Mouse (Mus musculus): ENCODE results near the gene Nceh1.
"Not testable (repeated sequence)": the region's sequence is repeated elsewhere in the genome, so short reads cannot be mapped to it uniquely, and the experiment has no call there.

Gene Nceh1

GRCm38 (mm10) chr3:27228530-27229309 is 46.0 kb downstream of the Nceh1 start:
- DNase-seq (ENCODE audit: low spot score in 2 of 2), result no peak

- DNase-seq (ENCODE audit: low spot score in 2 of 2), result no peak
These were observed 50.6 kb downstream of the Nceh1 start for GRCm38 (mm10) chr3:27233361-27233760.

- DNase-seq (ENCODE audit: low spot score in 2 of 2), result no peak
These were observed 51.1 kb downstream of the Nceh1 start for GRCm38 (mm10) chr3:27233841-27234240.

DNA sequence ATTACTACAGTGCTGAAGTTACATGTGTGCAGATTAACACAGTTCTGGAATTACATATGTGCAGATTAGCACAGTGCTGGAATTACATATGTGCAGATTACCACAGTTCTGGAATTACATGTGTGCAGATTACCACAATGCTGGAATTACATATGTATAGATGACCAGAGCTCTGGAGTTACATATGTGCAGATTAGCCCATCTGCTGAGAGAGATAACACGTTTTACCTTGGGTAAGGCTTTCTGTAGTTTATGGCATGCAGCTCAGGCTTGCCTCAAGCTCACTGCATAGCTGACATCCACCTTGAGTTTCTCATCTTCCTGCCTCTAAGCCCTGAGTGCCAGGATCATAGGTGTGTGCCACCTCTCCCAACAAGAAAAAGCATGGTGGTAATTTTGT is 52.2 kb downstream of the Nceh1 start:
- DNase-seq (ENCODE audit: low spot score in 2 of 2), result no peak

DNA sequence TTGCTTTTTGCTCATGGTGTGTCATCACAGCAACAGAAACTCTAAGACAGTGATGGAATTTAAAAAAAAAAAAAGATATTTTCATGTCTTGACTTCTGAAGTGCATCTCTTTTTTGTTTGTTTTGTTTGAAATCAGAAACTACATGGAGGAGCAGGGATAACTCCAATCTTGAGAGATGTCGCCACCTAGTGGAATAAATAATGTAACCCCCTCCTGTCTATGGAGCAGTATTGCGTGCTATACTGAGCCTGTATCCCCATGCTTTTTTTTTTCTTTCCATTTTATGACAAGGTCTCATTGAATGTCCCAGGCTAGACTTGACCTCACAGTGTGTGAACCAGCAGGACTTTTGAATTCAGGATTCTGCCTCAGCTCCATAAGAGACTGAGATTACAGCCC is 54.5 kb downstream of the Nceh1 start:
- peak in 1 of 2 experiments; percentile 17 for DNase-seq (ENCODE audit: low spot score in 2 of 2)

GRCm38 (mm10) chr3:27238563-27238962 is 55.8 kb downstream of the Nceh1 start:
- no peak for DNase-seq (ENCODE audit: low spot score in 2 of 2)

DNA sequence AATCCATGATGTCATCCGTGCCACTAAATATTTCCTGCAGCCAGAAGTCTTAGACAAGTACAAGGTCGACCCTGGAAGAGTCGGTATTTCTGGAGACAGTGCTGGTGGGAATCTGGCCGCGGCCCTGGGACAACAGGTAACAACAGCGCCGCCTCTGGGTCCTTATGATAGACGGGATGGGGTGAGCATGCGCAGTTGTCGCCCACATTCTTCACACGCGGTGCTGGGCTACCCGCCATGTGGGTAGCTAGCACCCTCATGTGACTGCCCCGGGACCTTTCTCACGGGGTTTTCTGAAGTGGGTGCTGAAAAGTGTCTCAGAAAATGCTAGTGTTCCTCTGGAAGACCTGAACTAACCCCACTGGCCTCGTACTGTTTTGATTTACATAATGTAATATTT is 56.8 kb downstream of the Nceh1 start:
- DNase-seq (ENCODE audit: low spot score in 2 of 2), result no peak

DNA sequence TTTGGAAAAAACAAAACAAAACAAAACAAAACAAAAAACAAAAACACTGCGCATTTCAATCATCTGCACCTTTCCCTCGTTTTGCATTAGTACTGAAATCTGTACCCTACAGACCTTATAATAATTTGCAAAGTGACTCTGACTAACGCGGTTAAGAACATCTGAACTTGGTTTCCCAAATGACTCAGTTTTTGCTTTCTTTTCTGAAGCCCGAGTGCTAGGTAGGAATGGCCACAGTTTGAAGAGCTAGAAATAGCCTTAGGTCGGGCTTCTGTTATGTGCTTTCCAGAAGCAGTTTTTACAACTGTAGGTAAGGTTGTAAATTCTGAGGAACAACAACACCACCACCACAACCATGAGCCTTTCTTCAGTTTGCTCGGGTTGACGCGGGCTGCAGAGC is 59.1 kb downstream of the Nceh1 start:
- no peak for DNase-seq (ENCODE audit: low spot score in 2 of 2)

- DNase-seq (ENCODE audit: low spot score in 2 of 2), result no peak
These were observed 63.4 kb downstream of the Nceh1 start for GRCm38 (mm10) chr3:27246166-27246565.

GRCm38 (mm10) chr3:27247785-27248184 is 65.0 kb downstream of the Nceh1 start:
- DNase-seq (ENCODE audit: low spot score in 2 of 2), result no peak

GRCm38 (mm10) chr3:27249030-27249429 is 66.3 kb downstream of the Nceh1 start:
- DNase-seq (ENCODE audit: low spot score in 2 of 2), result no peak

DNA sequence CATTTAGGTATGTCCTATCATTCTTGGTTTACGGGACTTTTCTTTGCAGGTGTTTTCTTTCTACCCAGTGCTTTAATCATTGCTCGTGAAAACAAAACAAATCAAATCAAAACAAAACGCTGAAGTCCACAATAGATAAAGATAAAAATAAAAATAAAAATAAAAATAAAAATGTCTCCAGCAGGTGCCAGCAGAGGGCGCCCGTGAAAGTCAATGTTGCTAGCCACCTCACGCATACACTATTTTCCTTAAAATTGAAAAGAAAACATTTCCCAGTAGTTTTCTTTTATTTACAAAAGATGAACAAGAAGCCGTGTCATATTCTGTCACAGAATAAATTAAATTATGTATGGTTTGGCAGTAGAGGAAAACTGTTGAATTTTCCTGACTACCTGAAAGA is 68.2 kb downstream of the Nceh1 start:
- no peak for DNase-seq (ENCODE audit: low spot score in 2 of 2)

GRCm38 (mm10) chr3:27258461-27258860 is 75.7 kb downstream of the Nceh1 start:
- DNase-seq (ENCODE audit: low spot score in 2 of 2), result no peak

- DNase-seq (ENCODE audit: low spot score in 2 of 2), result no peak
These were observed 77.6 kb downstream of the Nceh1 start for GRCm38 (mm10) chr3:27260393-27260792.

DNA sequence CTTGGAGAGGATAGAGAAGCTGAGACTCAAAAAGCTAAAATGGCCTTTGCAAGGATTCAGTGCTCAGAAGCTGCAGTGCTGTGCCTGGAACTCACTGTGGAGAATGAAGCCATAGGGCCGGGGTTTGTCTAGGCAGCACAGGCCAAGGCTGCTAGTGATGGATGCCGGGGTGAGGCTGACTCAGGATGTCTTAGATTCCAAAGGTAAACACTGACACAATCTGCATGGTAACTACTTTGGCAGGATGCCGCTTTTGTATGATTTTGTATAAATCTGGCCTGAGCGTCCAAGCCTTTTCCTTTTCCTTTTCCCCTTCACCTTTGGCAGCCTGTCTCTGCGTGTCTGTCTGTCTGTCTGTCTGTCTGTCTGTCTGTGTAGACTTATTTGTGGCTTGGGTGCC is 84.6 kb downstream of the Nceh1 start:
- DNase-seq (ENCODE audit: low spot score in 2 of 2), result no peak

GRCm38 (mm10) chr3:27267887-27268286 is 85.1 kb downstream of the Nceh1 start:
- DNase-seq (ENCODE audit: low spot score in 2 of 2), result no peak

GRCm38 (mm10) chr3:27269151-27269550 is 86.4 kb downstream of the Nceh1 start:
- DNase-seq (ENCODE audit: low spot score in 2 of 2), result no peak

DNA sequence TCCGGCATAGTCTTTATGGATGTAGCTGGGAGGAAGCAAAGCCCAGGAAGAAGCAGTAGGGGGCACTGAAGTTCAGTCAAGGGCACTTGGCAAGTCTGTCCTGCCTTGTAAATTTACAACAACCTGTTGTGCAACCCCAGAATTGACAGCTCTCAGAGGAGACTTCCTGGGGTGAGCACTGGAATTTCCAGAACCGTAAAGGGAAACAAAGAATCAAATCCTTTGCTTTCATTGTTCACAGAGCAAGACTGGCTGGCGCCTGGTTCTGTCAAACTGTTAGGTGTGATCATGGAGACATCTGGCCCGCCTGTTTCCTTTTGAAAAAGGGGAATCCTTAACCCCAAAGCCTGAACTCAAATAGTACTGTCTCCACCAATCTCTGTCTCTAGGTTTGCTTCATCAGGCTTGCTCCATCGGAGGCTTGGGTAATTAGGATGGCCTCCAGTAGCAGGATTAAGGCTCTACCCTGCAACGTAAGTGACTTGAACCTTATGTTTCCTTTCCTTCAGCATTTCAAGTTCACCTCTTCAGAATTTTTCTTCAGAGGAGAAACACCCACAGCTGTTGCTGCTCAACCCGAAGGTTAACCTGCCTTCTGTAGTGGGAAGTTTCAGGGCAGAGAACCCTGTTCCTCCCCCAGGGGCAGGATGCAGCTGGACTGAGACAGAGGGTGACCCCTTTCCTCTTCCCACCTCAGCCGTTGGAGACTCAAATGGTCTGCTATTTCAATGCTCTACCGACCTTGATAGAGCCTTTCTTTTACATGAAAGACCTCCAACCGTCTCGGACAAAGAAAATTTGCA is 87.6 kb downstream of the Nceh1 start:
- peak; percentile 15 to 36 for DNase-seq (ENCODE audit: low spot score in 2 of 2)

- DNase-seq (ENCODE audit: low spot score in 2 of 2), result no peak
These were observed 90.4 kb downstream of the Nceh1 start for GRCm38 (mm10) chr3:27272926-27273745.

GRCm38 (mm10) chr3:27279286-27279925 is 96.6 kb downstream of the Nceh1 start:
- not testable (repeated sequence) for DNase-seq (ENCODE audit: low spot score in 2 of 2)

- DNase-seq (ENCODE audit: low spot score in 2 of 2), result no peak
These were observed 97.5 kb downstream of the Nceh1 start for GRCm38 (mm10) chr3:27280280-27280749.
